Mouse (Mus musculus) left cerebral cortex, adult 11 months (tissue): ENCODE measurements around the gene Ankrd49.
A peak's percentile ranks its signal among the peaks of the same experiment; 100 is the strongest.

Source experiments
- DNase-seq: peaks from one replicate; pipeline ENCODE4 v3.0.0; 2022; ENCODE audit warnings: low spot score

The Ankrd49 gene

GRCm38 (mm10) chr9:14784039-14785002, at the start of gene Ankrd49, which contains the start of gene Mre11a:
Gene Ankrd49 (minus strand): TSS chr9:14784856.
Gene Mre11a (plus strand): TSS chr9:14784654.
- DNase-seq, result peak; percentile 94

- no peak for DNase-seq
Observed at GRCm38 (mm10) chr9:14832046-14832445, 47.4 kb upstream of the Ankrd49 start.

- DNase-seq, result no peak
Observed at GRCm38 (mm10) chr9:14827875-14828274, 43.2 kb upstream of the Ankrd49 start.

- DNase-seq, result no peak
Observed at GRCm38 (mm10) chr9:14824840-14825239, 40.2 kb upstream of the Ankrd49 start.

DNA sequence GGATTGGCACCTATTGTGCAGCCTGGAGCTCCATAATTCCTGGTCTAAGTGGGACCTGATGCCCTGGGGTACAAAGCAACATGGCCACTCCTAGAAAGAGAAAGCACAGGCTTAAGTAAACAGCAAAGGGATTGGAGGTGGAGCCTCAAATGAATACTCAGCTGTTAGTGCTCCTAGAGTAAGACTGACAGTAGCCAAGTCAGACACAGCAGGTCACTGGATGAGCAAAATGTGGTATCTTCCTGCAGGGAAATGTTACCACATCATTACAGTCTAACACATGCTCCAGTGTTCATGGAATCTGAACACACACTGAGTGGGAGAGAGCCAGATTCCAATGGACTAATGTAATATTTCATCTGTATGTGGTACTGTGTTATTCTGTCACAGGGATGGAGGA, 36.7 kb upstream of the Ankrd49 start:
- no peak for DNase-seq

GRCm38 (mm10) chr9:14810111-14810510, 25.5 kb upstream of the Ankrd49 start:
- peak; percentile 25 for DNase-seq

GRCm38 (mm10) chr9:14806786-14807185, 22.1 kb upstream of the Ankrd49 start:
- DNase-seq, result no peak

DNA sequence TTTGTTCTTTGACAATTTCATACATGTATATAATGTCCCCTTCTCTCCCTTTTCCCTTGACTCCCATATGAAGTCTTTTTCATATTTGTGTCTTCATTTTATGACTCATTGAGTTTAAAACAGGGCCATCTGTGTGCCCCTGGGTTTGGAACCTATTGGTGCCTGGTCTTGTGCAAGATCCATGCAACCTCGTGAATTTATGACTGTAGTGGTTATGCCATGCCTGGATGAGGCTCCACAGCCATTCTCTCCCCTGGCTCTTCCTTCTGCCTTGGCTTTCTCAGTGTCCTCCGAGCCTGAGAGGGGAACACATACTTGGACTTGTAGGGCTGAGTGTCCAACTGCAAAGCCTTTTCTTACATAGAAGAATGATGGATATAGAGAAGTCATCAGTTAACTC, 21.1 kb upstream of the Ankrd49 start:
- DNase-seq, result no peak

DNA sequence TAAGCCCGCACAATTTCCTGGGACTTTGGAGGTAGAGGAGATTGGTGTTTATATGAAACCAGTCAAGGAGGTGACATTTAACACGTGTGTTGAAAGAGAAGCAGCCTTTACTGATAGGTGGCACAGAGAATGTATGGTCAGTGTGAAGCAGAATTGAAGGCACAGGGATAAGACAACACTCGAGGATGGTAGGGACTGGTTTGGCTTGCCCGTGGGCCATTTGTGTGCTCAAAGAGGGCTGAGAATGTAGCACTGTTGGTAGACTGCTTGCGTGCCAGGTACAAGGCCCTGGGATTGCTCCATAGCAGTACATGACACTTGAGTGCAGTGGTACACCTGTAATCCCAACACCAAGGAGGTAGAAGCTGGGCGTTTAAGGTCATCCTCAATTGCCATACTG, 2.7 kb upstream of the Ankrd49 start:
- DNase-seq, result no peak

GRCm38 (mm10) chr9:14778341-14778740, 6.3 kb downstream of the Ankrd49 start:
- no peak for DNase-seq

- no peak for DNase-seq
Observed at GRCm38 (mm10) chr9:14773813-14774212, 10.8 kb downstream of the Ankrd49 start.

- DNase-seq, result no peak
Observed at GRCm38 (mm10) chr9:14772074-14772473, 12.6 kb downstream of the Ankrd49 start.

- no peak for DNase-seq
Observed at GRCm38 (mm10) chr9:14770803-14771471, 13.7 kb downstream of the Ankrd49 start, which contains the start of gene 1700012B09Rik. Gene 1700012B09Rik (minus strand): TSS chr9:14771030.

DNA sequence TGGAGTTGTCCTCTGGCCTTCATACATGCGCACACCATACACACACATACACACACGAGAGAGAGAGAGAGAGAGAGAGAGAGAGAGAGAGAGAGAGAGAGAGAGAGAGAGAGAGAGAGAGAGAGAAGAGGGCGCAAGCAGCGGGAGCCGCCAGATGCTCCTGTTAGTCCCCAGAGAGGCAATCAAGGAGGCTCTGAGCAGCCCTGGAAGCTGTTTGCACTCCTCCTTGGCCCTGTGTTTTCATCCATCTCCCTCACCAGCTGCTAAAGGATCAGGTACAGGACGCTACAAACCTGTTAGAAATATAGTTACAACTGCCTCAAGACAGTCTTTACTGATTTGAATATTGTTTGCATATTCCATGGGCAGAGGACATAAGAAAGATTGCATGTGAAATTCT, 14.8 kb downstream of the Ankrd49 start:
- DNase-seq, result no peak

- no peak for DNase-seq
Observed at GRCm38 (mm10) chr9:14764765-14765164, 19.9 kb downstream of the Ankrd49 start.

GRCm38 (mm10) chr9:14759261-14759660, 25.4 kb downstream of the Ankrd49 start:
- no peak for DNase-seq

- no peak for DNase-seq
Observed at GRCm38 (mm10) chr9:14758590-14758989, 26.1 kb downstream of the Ankrd49 start.

- no peak for DNase-seq
Observed at GRCm38 (mm10) chr9:14754469-14754868, 30.2 kb downstream of the Ankrd49 start.

DNA sequence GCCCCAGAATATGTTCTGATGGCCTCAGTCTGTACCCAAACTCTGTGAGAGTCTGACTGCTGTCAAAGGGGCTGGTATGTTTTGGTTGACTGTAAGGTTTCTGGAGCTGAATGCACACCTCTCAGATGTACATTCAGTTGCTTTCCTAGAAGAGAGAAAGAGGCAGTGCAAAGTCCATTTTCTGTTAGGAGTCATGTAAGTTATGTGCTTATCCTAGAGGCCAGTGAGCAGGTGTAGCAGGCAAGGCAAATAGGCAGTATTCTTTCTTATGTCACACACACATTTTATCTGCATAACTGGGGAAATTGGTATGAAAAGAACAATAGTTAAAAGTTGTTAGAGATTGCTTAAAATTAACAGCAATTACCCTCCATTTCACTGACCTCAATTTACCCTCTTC, 30.7 kb downstream of the Ankrd49 start:
- no peak for DNase-seq

DNA sequence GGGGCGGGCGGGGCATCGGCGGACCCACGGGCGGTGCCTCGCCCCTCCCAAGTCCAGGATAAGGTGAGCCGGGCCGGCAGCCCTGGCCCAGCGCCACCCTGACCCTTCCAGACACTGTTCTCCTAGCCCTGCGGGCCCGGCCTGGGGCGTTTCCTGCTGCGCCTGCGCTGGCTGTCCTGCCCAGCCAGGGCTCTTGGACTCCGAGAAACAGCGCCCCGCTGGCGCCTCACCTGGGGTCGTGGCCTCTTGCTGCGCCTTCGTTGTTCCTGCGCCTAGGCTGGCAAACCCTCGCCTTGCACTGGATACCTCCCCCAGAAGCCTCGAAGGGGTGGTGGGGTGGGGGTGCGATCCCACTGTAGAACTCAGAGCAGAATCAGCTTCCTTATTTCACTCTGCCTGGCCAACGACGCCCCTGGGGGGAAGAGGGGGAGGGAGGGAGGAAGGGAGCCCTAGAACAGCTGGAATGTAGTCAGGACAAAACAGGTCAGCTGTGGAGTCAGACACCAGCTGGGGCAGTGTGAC, 32.6 kb downstream of the Ankrd49 start, which contains the start of gene Fut4:
Gene Fut4 (minus strand): TSS at position 393 of the 522 bp plus-strand sequence.
- no peak for DNase-seq

DNA sequence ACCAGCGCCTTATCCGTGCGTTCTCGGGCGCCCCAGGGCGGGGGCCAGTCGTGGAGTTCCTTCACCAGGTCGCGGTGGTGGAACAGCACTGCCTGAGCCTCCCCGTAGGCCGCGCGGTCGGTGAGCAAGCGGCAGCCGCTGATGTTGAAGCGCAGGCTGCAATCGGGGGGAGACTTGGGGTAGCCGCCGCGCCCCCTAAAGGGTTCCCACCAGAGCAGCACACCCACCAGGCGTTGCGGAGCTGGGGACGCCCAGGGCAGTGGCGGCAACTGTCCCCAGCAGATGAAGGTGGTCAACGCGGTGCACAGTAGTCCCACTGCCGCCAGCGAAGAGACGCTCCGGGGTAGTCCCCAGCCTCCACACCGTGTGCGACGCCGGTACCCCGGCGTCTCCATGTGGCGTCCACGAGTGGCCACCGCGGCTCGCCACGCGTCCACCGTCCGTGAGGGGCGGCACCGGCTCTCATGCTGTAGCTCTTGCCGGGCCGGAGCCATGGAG, 33.1 kb downstream of the Ankrd49 start:
- DNase-seq, result no peak

- no peak for DNase-seq
Observed at GRCm38 (mm10) chr9:14750901-14751502, 33.7 kb downstream of the Ankrd49 start.
